Mouse (Mus musculus) liver, postnatal 0 days (tissue): Measurements from ENCODE around the gene Msi2. TPM values are rescaled to one million over a fixed set of nuclear protein-coding genes. Genes with fewer than 3 reads are reported as not detected.

ENCODE experiments used
- ATAC-seq: fragments of 200-750 bp; cut with Nextera tagmentation; 2 replicates; pipeline ENCODE4 v1.8.0; 2017; ENCODE audit warnings: mild to moderate bottlenecking, moderate library complexity
- DNase-seq: peaks from one replicate; pipeline ENCODE4 v3.0.0-alpha.2; 2016
- H3K27ac ChIP-seq: fragments of 300-500 bp; sonication (generic); 2 replicates; pipeline ENCODE4 v1.5.1; 2014; ENCODE audit warnings: antibody characterized with exemption, moderate library complexity, mild to moderate bottlenecking, low read depth
- H3K27me3 ChIP-seq: fragments of 300-500 bp; sonication (generic); 2 replicates; pipeline ENCODE4 v1.6.1; 2014; ENCODE audit warnings: low read length, control low read depth, mixed read lengths; ENCODE audit not compliant: insufficient read depth
- H3K36me3 ChIP-seq: fragments of 300-500 bp; sonication (generic); replicated peaks from 2 replicates; pipeline ENCODE4 v1.6.1; 2014; ENCODE audit warnings: mild to moderate bottlenecking, control low read depth, low read length, moderate library complexity, mixed read lengths; ENCODE audit not compliant: insufficient read depth
- H3K4me1 ChIP-seq: fragments of 300-500 bp; sonication (generic); 2 replicates; pipeline ENCODE4 v1.6.1; 2014; ENCODE audit warnings: antibody characterized with exemption, mild to moderate bottlenecking, control low read depth; ENCODE audit not compliant: insufficient read depth
- H3K4me2 ChIP-seq: fragments of 300-500 bp; sonication (generic); 2 replicates; pipeline ENCODE4 v1.6.1; 2014; ENCODE audit warnings: low read depth, mild to moderate bottlenecking, low read length, moderate library complexity, mixed read lengths
- H3K4me3 ChIP-seq: fragments of 300-500 bp; sonication (generic); 2 replicates; pipeline ENCODE4 v1.5.1; 2014; ENCODE audit warnings: low read depth, low read length
- H3K9ac ChIP-seq: fragments of 300-500 bp; sonication (generic); replicated peaks from 2 replicates; pipeline ENCODE4 v1.6.1; 2014; ENCODE audit warnings: mild to moderate bottlenecking, moderate library complexity
- H3K9me3 ChIP-seq: fragments of 300-500 bp; sonication (generic); 2 replicates; pipeline ENCODE4 v1.6.1; 2016; ENCODE audit warnings: mild to moderate bottlenecking, control low read depth, low read length, mixed read lengths
- CTCF ChIP-seq: sonication (generic); IDR thresholded peaks from 2 replicates; pipeline ENCODE4 v1.5.1; 2016; ENCODE audit warnings: antibody characterized with exemption, low read depth
- EP300 ChIP-seq: IDR thresholded peaks from 2 replicates; pipeline ENCODE4 v1.6.1; 2016; ENCODE audit warnings: antibody characterized with exemption, low read depth, mild to moderate bottlenecking
- WGBS: fragments of 180-500 bp; shearing (Covaris S2); extraction: QIAGEN DNeasy Blood & Tissue Kit; methylation state at CpG from one replicate; pipeline ENCODE4 v1.1.7; 2014; ENCODE audit not compliant: insufficient replicate concordance; 5-methylcytosine and 5-hydroxymethylcytosine counted together
- polyA plus RNA-seq: library from polyadenylated mRNA; unstranded; fragments of >200 nt; fragmentation: Nextera tagmentation; extraction: Ambion mirVana; gene quantifications from 2 replicates; pipeline ENCODE4 v1.2.1, GENCODE M21; 2015

Msi2 gene
- polyA plus RNA-seq, 1 experiment from 2014 or later: 3.7 TPM

DNA sequence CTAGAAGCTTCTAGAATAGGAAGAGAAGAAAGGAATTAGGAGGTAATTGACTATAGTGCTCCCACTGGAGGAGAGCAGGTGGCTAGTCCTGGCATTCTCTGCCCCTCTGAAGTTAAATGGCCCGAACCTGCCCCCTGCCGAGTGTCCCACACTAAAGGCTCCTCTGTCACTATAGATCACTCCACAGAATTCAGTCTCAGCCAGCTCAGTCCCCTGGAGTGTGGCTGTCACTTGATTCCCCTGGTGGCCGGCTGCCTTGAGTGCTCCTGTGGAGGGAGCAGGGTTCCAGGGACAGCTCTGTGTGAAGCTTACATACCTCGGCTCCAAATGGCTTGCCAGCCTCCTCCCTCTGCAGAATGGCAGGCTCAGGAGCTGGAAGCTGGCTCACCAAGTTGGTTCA lies 391.3 kb downstream of the Msi2 start:
- TF ChIP-seq CTCF (no peak), EP300 (no peak)
- H3K27ac ChIP-seq: no peak overlapping the region
- H3K27me3 ChIP-seq: no peaks in the 10 kb centered on the region
- no peaks in the 10 kb centered on the region for H3K9me3 ChIP-seq
- ATAC-seq (no peak), DNase-seq (no peak)
- no peak overlapping the region for H3K4me3 ChIP-seq
- H3K4me2 ChIP-seq: no peak overlapping the region
- WGBS: 21% methylated on average over 4 of the region's 4 CpGs
- H3K36me3 ChIP-seq: no peaks in the 10 kb centered on the region
- H3K4me1 ChIP-seq: no peaks in the 10 kb centered on the region
- H3K9ac ChIP-seq: no peak overlapping the region

DNA sequence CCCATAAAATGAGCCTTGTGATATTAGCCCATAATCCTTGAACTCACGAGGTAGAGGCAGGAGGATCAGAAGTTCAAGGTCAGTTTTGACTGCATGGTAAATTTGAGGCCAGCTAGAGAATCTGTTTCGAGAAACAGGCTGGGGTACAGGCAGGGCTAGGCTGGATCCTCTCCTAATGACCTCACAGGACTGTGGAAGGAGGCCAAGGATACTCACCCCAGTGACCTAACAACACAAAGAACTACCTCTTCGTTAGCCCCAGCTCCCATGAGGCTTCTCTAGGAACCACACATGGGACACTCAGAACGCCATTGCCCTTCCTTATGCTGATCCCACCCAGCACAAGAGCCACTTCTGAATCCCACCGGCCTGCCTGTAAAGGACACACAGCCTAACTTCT lies 399.5 kb downstream of the Msi2 start:
- no peaks in the 10 kb centered on the region for H3K4me1 ChIP-seq
- no peak for ATAC-seq
- no peaks in the 10 kb centered on the region for H3K36me3 ChIP-seq
- no peaks in the 10 kb centered on the region for H3K9me3 ChIP-seq
- H3K4me3 ChIP-seq: no peak overlapping the region
- no peak overlapping the region for H3K9ac ChIP-seq
- no peaks in the 10 kb centered on the region for H3K27me3 ChIP-seq
- H3K4me2 ChIP-seq: no peak overlapping the region
- WGBS: 64% methylated on average over 5 of the region's 5 CpGs
- no peak for DNase-seq
- TF ChIP-seq EP300 (no peak), CTCF (no peak)
- H3K27ac ChIP-seq: no peak overlapping the region

DNA sequence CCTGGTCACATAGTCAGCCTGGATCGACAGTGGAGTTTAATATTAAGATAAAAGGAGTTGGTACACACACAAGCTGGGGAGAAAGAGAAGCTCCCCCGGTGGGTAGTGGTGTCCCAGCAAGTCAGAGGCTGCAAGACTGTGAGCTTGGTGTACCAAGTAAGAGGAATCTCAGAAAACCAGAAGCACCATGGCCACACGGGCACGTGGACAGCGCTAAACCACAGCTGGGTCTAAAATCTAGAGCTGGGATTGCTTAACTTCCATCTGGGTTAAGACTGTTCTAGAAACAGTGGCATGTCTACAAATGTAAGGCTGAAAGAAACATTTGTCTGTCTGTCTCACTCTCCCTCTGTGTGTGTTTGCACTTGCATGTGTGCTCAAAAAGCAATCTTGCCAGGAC lies 402.9 kb downstream of the Msi2 start:
- Histone ChIP-seq H3K4me1 (peaks cover 2% of the 10 kb centered on the region; the same call in 1 of the 2 replicates), H3K27me3 (no peaks in the 10 kb centered on the region), H3K36me3 (no peaks in the 10 kb centered on the region), H3K27ac (no peak overlapping the region), H3K9me3 (no peaks in the 10 kb centered on the region), H3K9ac (no peak overlapping the region), H3K4me3 (no peak overlapping the region), H3K4me2 (no peak overlapping the region)
- TF ChIP-seq CTCF: no peak
- TF ChIP-seq EP300: no peak
- 51% methylated on average over 5 of the region's 5 CpGs for WGBS
- DNase-seq (no peak), ATAC-seq (no peak)

DNA sequence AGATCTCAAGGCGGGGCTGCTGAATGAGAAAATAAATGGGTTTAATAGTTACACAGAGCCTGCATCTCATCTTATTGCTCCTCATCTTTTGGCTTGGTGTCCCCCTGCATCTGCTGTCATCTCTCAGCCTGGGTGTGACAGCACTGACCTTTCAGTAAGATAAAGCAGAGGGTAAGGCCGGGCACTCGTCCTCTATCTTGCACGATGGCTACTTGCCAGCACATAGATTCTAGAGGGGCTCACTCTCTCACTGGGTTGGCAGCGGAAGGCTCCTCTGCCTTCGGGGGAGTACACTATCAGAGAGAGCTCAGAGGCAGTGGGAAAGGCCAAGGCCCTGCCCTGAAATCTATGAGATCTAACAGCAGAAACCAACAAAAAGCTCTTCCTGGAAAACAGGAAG lies 403.8 kb downstream of the Msi2 start:
- H3K9me3 ChIP-seq: no peaks in the 10 kb centered on the region
- peaks cover 2% of the 10 kb centered on the region; the same call in 1 of the 2 replicates for H3K4me1 ChIP-seq
- no peak overlapping the region for H3K4me2 ChIP-seq
- H3K36me3 ChIP-seq: no peaks in the 10 kb centered on the region
- TF ChIP-seq CTCF (no peak), EP300 (no peak)
- DNase-seq: no peak
- H3K9ac ChIP-seq: no peak overlapping the region
- 46% methylated on average over 6 of the region's 6 CpGs for WGBS
- no peak for ATAC-seq
- no peak overlapping the region for H3K27ac ChIP-seq
- H3K27me3 ChIP-seq: no peaks in the 10 kb centered on the region
- no peak overlapping the region for H3K4me3 ChIP-seq

DNA sequence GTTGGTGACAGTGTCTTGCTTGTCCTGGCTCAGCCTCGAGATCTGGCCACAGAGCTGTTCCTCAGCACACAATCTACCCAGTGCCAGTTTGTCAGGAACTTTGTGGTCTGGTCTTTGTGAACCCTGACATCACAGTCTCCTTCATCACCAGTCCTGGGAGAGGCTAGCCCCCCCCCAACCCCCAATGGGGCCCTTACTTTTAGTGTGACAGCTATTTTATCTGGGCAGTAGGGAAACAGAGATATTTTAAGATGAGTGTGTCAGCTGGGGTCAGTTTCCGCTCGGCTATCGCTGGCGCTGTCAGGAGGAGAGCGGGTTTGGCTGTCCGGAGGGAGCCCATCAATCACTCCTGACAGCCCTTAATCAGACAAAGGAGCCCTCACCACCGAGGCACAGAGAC lies 404.8 kb downstream of the Msi2 start:
- H3K27ac ChIP-seq: no peak overlapping the region
- DNase-seq: no peak
- no peak; the same call in 1 of the 2 replicates for ATAC-seq

DNA sequence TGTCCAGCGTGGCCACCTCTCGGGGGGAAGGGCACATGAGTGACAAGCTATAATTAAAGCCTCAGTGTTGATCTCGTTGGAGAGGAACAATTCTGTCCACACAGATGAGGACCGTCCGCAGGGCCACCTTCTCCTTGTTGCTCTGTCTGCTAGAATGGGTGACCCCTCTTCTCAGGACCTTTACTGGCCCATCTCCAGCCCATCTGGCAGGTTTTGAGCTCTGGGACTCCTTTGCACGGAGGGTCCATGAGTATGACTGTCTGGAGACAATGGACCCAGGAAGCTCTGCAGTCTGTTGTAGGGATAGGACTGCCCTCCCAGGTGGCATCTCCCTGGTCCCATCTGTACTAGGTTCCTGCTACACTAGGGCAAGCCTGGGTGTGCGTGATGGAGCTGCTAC lies 406.7 kb downstream of the Msi2 start:
- Histone ChIP-seq H3K36me3 (no peaks in the 10 kb centered on the region), H3K27me3 (no peaks in the 10 kb centered on the region), H3K9ac (no peak overlapping the region), H3K27ac (no peak overlapping the region), H3K4me1 (peaks cover 2% of the 10 kb centered on the region; the same call in 1 of the 2 replicates), H3K9me3 (no peaks in the 10 kb centered on the region), H3K4me2 (no peak overlapping the region), H3K4me3 (no peak overlapping the region)
- ATAC-seq (no peak), DNase-seq (no peak)
- no peak for TF ChIP-seq EP300
- no peak for TF ChIP-seq CTCF
- 68% methylated on average over 7 of the region's 7 CpGs for WGBS

More for the DNA sequence above, 404.8 kb downstream of the Msi2 start:
- no peak overlapping the region for H3K9ac ChIP-seq
- H3K4me2 ChIP-seq: no peak overlapping the region
- H3K4me3 ChIP-seq: no peak overlapping the region
- H3K36me3 ChIP-seq: no peaks in the 10 kb centered on the region
- TF ChIP-seq EP300 (no peak), CTCF (no peak)
- 13% methylated on average over 8 of the region's 8 CpGs for whole genome bisulfite sequencing
- H3K4me1 ChIP-seq: peaks cover 2% of the 10 kb centered on the region; the same call in 1 of the 2 replicates
- H3K9me3 ChIP-seq: no peaks in the 10 kb centered on the region
- H3K27me3 ChIP-seq: no peaks in the 10 kb centered on the region

DNA sequence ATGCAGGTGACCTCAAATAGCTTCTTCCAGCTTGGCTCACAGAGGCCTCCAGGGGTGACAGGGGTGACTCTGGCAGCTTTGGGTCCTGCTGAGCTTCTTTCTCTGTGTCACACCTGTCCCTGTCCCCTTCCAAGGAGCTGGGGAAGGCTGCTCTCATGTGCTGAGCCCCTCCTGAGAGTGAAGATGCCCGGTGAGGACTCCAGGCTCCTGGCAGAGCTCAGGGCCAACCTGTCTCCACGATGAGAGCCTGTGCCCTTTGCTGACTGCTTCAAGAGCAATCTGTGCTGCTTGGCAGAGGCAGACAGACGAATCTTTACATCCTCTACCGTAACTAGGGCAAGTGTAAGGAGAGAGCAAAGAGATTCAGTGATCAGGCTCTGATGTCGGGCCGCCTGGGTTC lies 407.5 kb downstream of the Msi2 start:
- no peak for ATAC-seq
- 75% methylated on average over 6 of the region's 6 CpGs for WGBS

More for the DNA sequence above, 407.5 kb downstream of the Msi2 start:
- Histone ChIP-seq H3K36me3 (no peaks in the 10 kb centered on the region), H3K4me1 (peaks cover 2% of the 10 kb centered on the region; the same call in 1 of the 2 replicates), H3K27ac (no peak overlapping the region), H3K27me3 (no peaks in the 10 kb centered on the region), H3K9ac (no peak overlapping the region), H3K4me3 (no peak overlapping the region), H3K9me3 (no peaks in the 10 kb centered on the region), H3K4me2 (no peak overlapping the region)
- TF ChIP-seq CTCF (no peak), EP300 (no peak)
- DNase-seq: no peak
